Mouse (Mus musculus) G1E-ER4 (cell line): ENCODE measurements around the gene Gsdma3. TPM values are rescaled to one million over a fixed set of nuclear protein-coding genes. Genes with fewer than 3 reads are reported as not detected.

Experiments
- GATA1 ChIP-seq: IDR thresholded peaks from one replicate; pipeline ENCODE4 v1.8.0; 2012; ENCODE audit warnings: low read length, inconsistent platforms
- polyA plus RNA-seq: library from polyadenylated mRNA; stranded (reverse); fragments of >175 nt; gene quantifications from 2 replicates; pipeline ENCODE4 v1.2.3, GENCODE M21; 2012

The Gsdma3 gene
- polyA plus RNA-seq, 1 experiment: 0.04 TPM

GRCm38 (mm10) chr11:98644757-98645156, 18.6 kb downstream of the Gsdma3 start:
- no peak for TF ChIP-seq GATA1

- no peak for TF ChIP-seq GATA1
These were observed 19.8 kb downstream of the Gsdma3 start for GRCm38 (mm10) chr11:98645946-98646345.

GRCm38 (mm10) chr11:98646459-98646858, 20.3 kb downstream of the Gsdma3 start, which contains the start of gene Gsdma2:
Gene Gsdma2, plus strand, starts transcription at chr11:98646759.
- no peak for TF ChIP-seq GATA1

- TF ChIP-seq GATA1: no peak
These were observed 34.4 kb downstream of the Gsdma3 start for GRCm38 (mm10) chr11:98660517-98660916.

GRCm38 (mm10) chr11:98664091-98664490, 37.9 kb downstream of the Gsdma3 start, which contains the start of gene Gsdma:
Gene Gsdma, plus strand, starts transcription at chr11:98664351.
- no peak for TF ChIP-seq GATA1

- no peak for TF ChIP-seq GATA1
These were observed 42.8 kb downstream of the Gsdma3 start for GRCm38 (mm10) chr11:98668984-98669383.

- TF ChIP-seq GATA1: no peak
These were observed 45.2 kb downstream of the Gsdma3 start for GRCm38 (mm10) chr11:98671284-98671815.

GRCm38 (mm10) chr11:98671857-98672256, 45.7 kb downstream of the Gsdma3 start:
- TF ChIP-seq GATA1: no peak

GRCm38 (mm10) chr11:98672482-98672881, 46.3 kb downstream of the Gsdma3 start:
- no peak for TF ChIP-seq GATA1

- TF ChIP-seq GATA1: no peak
These were observed 49.7 kb downstream of the Gsdma3 start for GRCm38 (mm10) chr11:98675829-98676363.

- TF ChIP-seq GATA1: no peak
These were observed 53.9 kb downstream of the Gsdma3 start for GRCm38 (mm10) chr11:98680023-98680422.

- TF ChIP-seq GATA1: no peak
These were observed 55.0 kb downstream of the Gsdma3 start for GRCm38 (mm10) chr11:98681186-98681585.

GRCm38 (mm10) chr11:98681786-98682745, 55.9 kb downstream of the Gsdma3 start, which contains the start of gene Psmd3:
Gene Psmd3, plus strand, starts transcription at chr11:98682554.
- no peak for TF ChIP-seq GATA1

GRCm38 (mm10) chr11:98682811-98683210, 56.7 kb downstream of the Gsdma3 start:
- no peak for TF ChIP-seq GATA1

- no peak for TF ChIP-seq GATA1
These were observed 59.5 kb downstream of the Gsdma3 start for GRCm38 (mm10) chr11:98685642-98686041.

- TF ChIP-seq GATA1: no peak
These were observed 60.8 kb downstream of the Gsdma3 start for GRCm38 (mm10) chr11:98686976-98687375.

Other genes with a start within 250 kb of the Gsdma3 start
- gene Tcap, start 242.5 kb upstream of the Gsdma3 start, polyA plus RNA-seq: not detected in 2 replicates
- not detected in 2 replicates for gene Pnmt, start 239.9 kb upstream of the Gsdma3 start, polyA plus RNA-seq
- 11.3 and 13.7 TPM in 2 replicates for gene Pgap3, start 225.9 kb upstream of the Gsdma3 start, polyA plus RNA-seq
- gene Erbb2, start 213.9 kb upstream of the Gsdma3 start, polyA plus RNA-seq: not detected in 2 replicates
- 35.2 and 51.4 TPM in 2 replicates for gene Mien1, start 187.4 kb upstream of the Gsdma3 start, polyA plus RNA-seq
- gene Grb7, start 180.0 kb upstream of the Gsdma3 start, polyA plus RNA-seq: not detected in 2 replicates
- gene Ikzf3, start 80.3 kb upstream of the Gsdma3 start, polyA plus RNA-seq: not detected in 2 replicates
- gene Zpbp2, start 75.3 kb upstream of the Gsdma3 start, polyA plus RNA-seq: 0.35 and 0.39 TPM in 2 replicates
- gene Ormdl3, start 39.0 kb upstream of the Gsdma3 start, polyA plus RNA-seq: 38.2 and 44.7 TPM in 2 replicates
- not detected in 2 replicates for gene Lrrc3c, start 28.1 kb upstream of the Gsdma3 start, polyA plus RNA-seq
- not detected in 2 replicates for gene Gm12355, start 699 bp upstream of the Gsdma3 start, polyA plus RNA-seq
- gene Gsdma2, start 20.4 kb downstream of the Gsdma3 start, polyA plus RNA-seq: not detected in 2 replicates
- 0.04 TPM in 2 replicates for gene Gsdma, start 38.0 kb downstream of the Gsdma3 start, polyA plus RNA-seq
- 253 TPM in 2 replicates for gene Psmd3, start 56.2 kb downstream of the Gsdma3 start, polyA plus RNA-seq
- not detected in 2 replicates for gene Csf3, start 74.9 kb downstream of the Gsdma3 start, polyA plus RNA-seq
- gene Med24, start 103.1 kb downstream of the Gsdma3 start, polyA plus RNA-seq: 78.9 and 103 TPM in 2 replicates
- gene Thra, start 114.3 kb downstream of the Gsdma3 start, polyA plus RNA-seq: 30.8 and 40.6 TPM in 2 replicates
- 3.1 and 3.5 TPM in 2 replicates for gene Nr1d1, start 149.0 kb downstream of the Gsdma3 start, polyA plus RNA-seq
- 42.1 and 53.0 TPM in 2 replicates for gene Msl1, start 169.2 kb downstream of the Gsdma3 start, polyA plus RNA-seq
- gene Casc3, start 178.5 kb downstream of the Gsdma3 start, polyA plus RNA-seq: 42.8 and 43.0 TPM in 2 replicates
- 0.12 and 0.19 TPM in 2 replicates for gene Rapgefl1, start 210.4 kb downstream of the Gsdma3 start, polyA plus RNA-seq
- 13.8 and 16.1 TPM in 2 replicates for gene Wipf2, start 237.3 kb downstream of the Gsdma3 start, polyA plus RNA-seq